Mouse (Mus musculus): ENCODE results near the gene Ccnk. TPM values are rescaled to one million over a fixed set of nuclear protein-coding genes. Genes with fewer than 3 reads are reported as not detected.

The Ccnk gene
- polyA plus RNA-seq, 1 experiment from 2014 or later = 2.2 TPM

DNA sequence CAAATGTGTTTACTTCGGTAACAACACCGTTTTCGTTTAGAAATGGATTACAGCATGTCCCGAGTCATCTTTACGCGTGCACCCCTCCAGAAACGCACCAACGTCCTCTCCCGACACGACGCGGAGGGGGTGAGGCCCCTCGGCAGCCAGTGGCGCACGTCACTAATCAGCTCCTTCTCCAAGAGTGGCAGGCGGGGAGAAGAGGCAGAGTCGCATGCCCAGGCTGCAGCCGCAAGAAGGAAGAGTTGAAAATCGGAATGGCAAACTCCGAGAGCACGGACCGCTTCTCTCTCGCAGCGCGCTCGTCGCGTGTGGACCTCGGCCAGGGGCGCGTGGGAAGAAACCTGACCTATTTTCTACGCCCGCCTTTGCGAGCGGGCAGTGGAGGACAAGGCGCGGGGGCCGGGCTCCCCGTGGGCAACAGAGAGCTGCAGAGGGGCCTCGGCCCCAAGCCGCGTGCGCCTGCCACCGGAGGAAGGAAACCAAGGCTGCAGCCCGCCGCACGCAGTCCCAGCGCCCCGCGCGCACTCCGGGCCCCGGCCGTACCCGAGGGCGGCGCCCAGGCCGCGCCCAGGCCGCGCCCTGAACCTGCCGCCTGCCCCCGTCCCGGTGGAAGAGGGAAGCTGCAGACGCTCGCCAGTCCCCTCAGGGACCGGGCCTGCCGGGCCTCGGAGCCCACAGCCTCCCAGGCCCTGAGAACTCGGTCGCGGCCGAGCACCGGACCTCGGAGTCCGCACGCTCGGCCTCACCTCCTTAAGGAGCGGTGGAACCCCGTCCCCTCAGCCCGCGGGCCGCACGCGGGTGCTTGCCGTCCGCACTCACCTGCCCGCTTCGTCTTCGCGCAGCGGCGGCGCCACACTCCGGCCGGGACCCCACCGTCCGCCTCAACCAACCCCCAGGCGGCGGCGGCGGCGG lies 791 bp upstream of the Ccnk start:
- H3K4me2 ChIP-seq (ENCODE audit: low read length) = peak overlapping the region; percentile 84
- H3K27me3 ChIP-seq (ENCODE audit: control insufficient read depth, insufficient read depth, low read depth, low read length) = no peaks in the 10 kb centered on the region
- 0 out of 2 replicates have a peak, but pooled peaks cover 3% of the 10 kb centered on the region for H3K36me3 ChIP-seq (ENCODE audit: control insufficient read depth, insufficient read depth, low read length)
- under 1% methylated on average over 91 of the region's 103 CpGs for WGBS
- H3K27ac ChIP-seq (ENCODE audit: low read length) = peak overlapping the region; percentile 73
- peak overlapping the region; percentile 89 for H3K9ac ChIP-seq (ENCODE audit: low read depth, low read length)
- peak; percentile 64 for ATAC-seq
- peaks cover 25% of the 10 kb centered on the region for H3K4me1 ChIP-seq (ENCODE audit: control insufficient read depth, insufficient read depth, low read length)
- H3K4me3 ChIP-seq (ENCODE audit: low read depth, low read length) = peak overlapping the region; percentile 97
- H3K9me3 ChIP-seq (replicated peaks; ENCODE audit: control insufficient read depth, low read length, poor library complexity, severe bottlenecking) = no peaks in the 10 kb centered on the region

DNA sequence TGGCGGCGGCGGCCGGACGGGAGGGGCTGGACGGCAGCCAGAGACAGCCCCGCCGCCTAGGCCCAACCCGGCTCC lies 296 bp upstream of the Ccnk start, which contains the start of gene Setd3:
TSS of gene Setd3 (minus strand) at position 69 of the 75 bp plus-strand sequence.
- no peaks in the 10 kb centered on the region for H3K9me3 ChIP-seq (replicated peaks; ENCODE audit: control insufficient read depth, low read length, poor library complexity, severe bottlenecking)
- H3K4me3 ChIP-seq (ENCODE audit: low read depth, low read length) = peak within 1 kb of the TSS; percentile 97
- peak within 1 kb of the TSS; percentile 89 for H3K9ac ChIP-seq (ENCODE audit: low read depth, low read length)
- H3K27me3 ChIP-seq (ENCODE audit: control insufficient read depth, insufficient read depth, low read depth, low read length) = no peaks in the 10 kb centered on the region
- peak within 1 kb of the TSS; percentile 95 for H3K4me2 ChIP-seq (ENCODE audit: low read length)
- H3K4me1 ChIP-seq (ENCODE audit: control insufficient read depth, insufficient read depth, low read length) = peaks cover 25% of the 10 kb centered on the region
- no peak for ATAC-seq
- H3K36me3 ChIP-seq (ENCODE audit: control insufficient read depth, insufficient read depth, low read length) = 0 out of 2 replicates have a peak, but pooled peaks cover 3% of the 10 kb centered on the region
- 3% methylated on average over 5 of the region's 9 CpGs for WGBS
- peak within 1 kb of the TSS; percentile 82 for H3K27ac ChIP-seq (ENCODE audit: low read length)

DNA sequence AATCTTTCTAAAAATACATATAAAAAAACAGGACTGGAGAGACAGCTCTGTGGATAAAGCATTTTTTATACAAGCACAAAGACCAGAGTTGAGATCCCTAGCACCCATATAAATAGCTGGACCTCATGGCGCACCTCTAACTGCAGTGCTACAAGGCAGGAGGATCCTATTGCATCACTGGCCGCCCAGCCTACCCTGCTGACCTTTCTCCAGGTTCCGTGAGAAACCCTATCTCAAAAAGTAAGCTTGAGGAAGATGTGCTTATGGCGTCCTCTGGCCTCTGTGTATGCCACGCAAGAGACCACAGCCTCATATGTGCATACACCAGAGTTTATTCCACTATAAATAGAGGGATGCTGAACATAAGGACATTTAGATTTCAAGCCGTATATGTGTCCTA lies 2.3 kb downstream of the Ccnk start:
- H3K27me3 ChIP-seq (ENCODE audit: control insufficient read depth, insufficient read depth, low read depth, low read length) = no peaks in the 10 kb centered on the region
- H3K9me3 ChIP-seq (replicated peaks; ENCODE audit: control insufficient read depth, low read length, poor library complexity, severe bottlenecking) = no peaks in the 10 kb centered on the region
- no peak overlapping the region for H3K4me2 ChIP-seq (ENCODE audit: low read length)
- H3K9ac ChIP-seq (ENCODE audit: low read depth, low read length) = no peak overlapping the region
- WGBS = 98% methylated on average over 6 of the region's 6 CpGs
- no peak for ATAC-seq
- no peak overlapping the region for H3K4me3 ChIP-seq (ENCODE audit: low read depth, low read length)
- H3K36me3 ChIP-seq (ENCODE audit: control insufficient read depth, insufficient read depth, low read length) = peaks cover 7% of the 10 kb centered on the region
- peaks cover 22% of the 10 kb centered on the region for H3K4me1 ChIP-seq (ENCODE audit: control insufficient read depth, insufficient read depth, low read length)
- H3K27ac ChIP-seq (ENCODE audit: low read length) = no peak overlapping the region

DNA sequence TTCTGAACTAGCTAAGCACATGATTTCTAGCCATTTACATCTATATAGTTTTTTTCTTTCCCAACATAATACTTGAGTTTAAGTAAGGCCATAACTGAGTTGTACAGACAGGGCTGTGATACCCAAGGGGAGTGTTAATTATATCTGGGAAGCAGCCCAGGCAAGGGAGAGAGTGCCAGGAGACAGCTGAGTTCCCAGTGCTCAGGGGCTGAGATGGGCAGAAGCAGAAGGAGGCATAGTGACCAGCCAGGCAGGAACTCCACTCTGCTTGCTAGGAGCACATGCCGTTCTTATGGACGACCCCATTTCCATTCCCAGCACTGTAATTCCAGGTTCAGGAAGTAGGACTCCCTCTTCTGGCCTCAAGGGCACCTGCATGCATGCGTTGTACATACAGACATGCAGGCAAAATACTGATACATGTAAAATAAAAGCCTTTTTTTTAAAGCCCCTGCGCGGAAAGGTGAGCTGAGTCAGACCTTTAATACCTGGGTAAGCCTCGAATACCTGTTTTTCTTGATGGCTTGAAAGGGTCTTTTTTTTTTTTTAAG lies 8.2 kb downstream of the Ccnk start:
- peaks cover 27% of the 10 kb centered on the region for H3K36me3 ChIP-seq (ENCODE audit: control insufficient read depth, insufficient read depth, low read length)
- 93% methylated on average over 6 of the region's 6 CpGs for WGBS
- H3K9ac ChIP-seq (ENCODE audit: low read depth, low read length) = no peak overlapping the region

DNA sequence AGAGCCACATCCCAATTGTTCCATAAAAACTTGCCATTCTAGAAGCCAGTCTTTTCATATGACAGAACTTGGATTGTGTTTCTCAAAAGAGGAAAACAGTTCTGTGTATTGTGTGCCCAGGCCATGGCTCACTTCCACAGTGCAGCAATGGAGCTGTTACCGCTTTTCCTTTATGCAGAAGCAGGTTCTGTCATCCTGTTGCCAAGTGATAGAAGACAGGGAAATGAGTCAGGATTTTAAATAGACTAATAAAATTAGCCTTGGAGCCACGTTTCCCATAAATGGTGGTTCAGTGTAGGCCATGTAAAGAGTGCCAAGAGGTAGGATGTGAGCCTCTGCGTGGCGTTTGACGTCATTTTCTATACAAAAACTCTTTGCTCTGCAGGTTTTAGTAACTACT lies 14.5 kb downstream of the Ccnk start:
- 94% methylated on average over 5 of the region's 5 CpGs for WGBS
- no peak for ATAC-seq
- no peaks in the 10 kb centered on the region for H3K9me3 ChIP-seq (replicated peaks; ENCODE audit: control insufficient read depth, low read length, poor library complexity, severe bottlenecking)

More for the DNA sequence above, 8.2 kb downstream of the Ccnk start:
- no peak overlapping the region for H3K4me2 ChIP-seq (ENCODE audit: low read length)
- no peaks in the 10 kb centered on the region for H3K9me3 ChIP-seq (replicated peaks; ENCODE audit: control insufficient read depth, low read length, poor library complexity, severe bottlenecking)
- H3K27me3 ChIP-seq (ENCODE audit: control insufficient read depth, insufficient read depth, low read depth, low read length) = no peaks in the 10 kb centered on the region
- no peak for ATAC-seq
- H3K4me3 ChIP-seq (ENCODE audit: low read depth, low read length) = no peak overlapping the region
- H3K27ac ChIP-seq (ENCODE audit: low read length) = no peak overlapping the region
- no peaks in the 10 kb centered on the region for H3K4me1 ChIP-seq (ENCODE audit: control insufficient read depth, insufficient read depth, low read length)

DNA sequence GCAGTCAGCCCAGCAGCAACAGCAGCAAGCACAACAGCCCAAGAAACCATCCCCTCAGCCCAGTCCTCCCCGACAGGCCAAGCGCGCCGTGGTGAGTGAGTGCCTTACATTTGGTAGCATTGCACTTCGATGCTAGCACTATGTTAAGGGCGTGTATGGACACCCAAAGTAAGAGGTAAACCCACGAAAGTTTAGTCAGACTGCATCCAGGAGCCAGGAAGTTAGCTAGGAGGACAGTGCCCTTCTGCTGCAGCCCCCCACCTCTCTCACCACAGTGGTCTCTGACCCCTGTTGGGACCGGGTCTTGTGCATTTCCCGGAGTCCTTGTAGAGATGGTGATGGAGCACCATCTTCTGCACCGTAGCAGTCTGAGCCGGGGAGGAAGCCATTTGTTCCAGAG lies 16.4 kb downstream of the Ccnk start:
- 95% methylated on average over 11 of the region's 11 CpGs for WGBS
- Histone ChIP-seq H3K4me3 (ENCODE audit: low read depth, low read length) (no peak overlapping the region), H3K27ac (ENCODE audit: low read length) (no peak overlapping the region), H3K9ac (ENCODE audit: low read depth, low read length) (no peak overlapping the region), H3K4me2 (ENCODE audit: low read length) (no peak overlapping the region), H3K4me1 (ENCODE audit: control insufficient read depth, insufficient read depth, low read length) (no peaks in the 10 kb centered on the region), H3K27me3 (ENCODE audit: control insufficient read depth, insufficient read depth, low read depth, low read length) (no peaks in the 10 kb centered on the region), H3K9me3 (replicated peaks; ENCODE audit: control insufficient read depth, low read length, poor library complexity, severe bottlenecking) (no peaks in the 10 kb centered on the region), H3K36me3 (ENCODE audit: control insufficient read depth, insufficient read depth, low read length) (peaks cover 35% of the 10 kb centered on the region)
- no peak for ATAC-seq

More for the DNA sequence above, 14.5 kb downstream of the Ccnk start:
- Histone ChIP-seq H3K4me3 (ENCODE audit: low read depth, low read length) (no peak overlapping the region), H3K4me2 (ENCODE audit: low read length) (no peak overlapping the region), H3K36me3 (ENCODE audit: control insufficient read depth, insufficient read depth, low read length) (peaks cover 35% of the 10 kb centered on the region), H3K9ac (ENCODE audit: low read depth, low read length) (no peak overlapping the region), H3K4me1 (ENCODE audit: control insufficient read depth, insufficient read depth, low read length) (no peaks in the 10 kb centered on the region), H3K27me3 (ENCODE audit: control insufficient read depth, insufficient read depth, low read depth, low read length) (no peaks in the 10 kb centered on the region), H3K27ac (ENCODE audit: low read length) (no peak overlapping the region)

DNA sequence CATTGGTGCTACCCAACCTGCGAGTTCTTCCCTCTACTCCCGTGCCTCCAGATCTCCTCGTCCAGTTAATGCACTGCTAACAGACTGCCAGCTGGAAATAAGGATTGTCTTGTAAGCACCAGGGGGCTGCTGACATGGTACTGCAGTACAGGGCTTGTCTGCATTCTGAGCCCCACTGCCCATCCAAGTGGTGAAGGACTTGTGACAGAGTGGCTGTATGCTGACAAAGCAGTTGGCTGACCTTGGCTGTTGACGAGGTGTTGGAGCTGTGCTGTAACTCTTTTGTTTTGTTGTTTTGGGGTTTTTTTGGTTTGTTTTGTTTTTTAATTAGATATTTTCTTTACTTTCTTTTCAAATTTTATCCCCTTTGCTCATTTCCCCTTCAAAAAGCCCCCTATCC lies 19.1 kb downstream of the Ccnk start:
- 84% methylated on average over 4 of the region's 4 CpGs for WGBS
- ATAC-seq = no peak
- Histone ChIP-seq H3K36me3 (ENCODE audit: control insufficient read depth, insufficient read depth, low read length) (peaks cover 36% of the 10 kb centered on the region), H3K4me2 (ENCODE audit: low read length) (no peak overlapping the region), H3K4me3 (ENCODE audit: low read depth, low read length) (no peak overlapping the region), H3K9me3 (replicated peaks; ENCODE audit: control insufficient read depth, low read length, poor library complexity, severe bottlenecking) (no peaks in the 10 kb centered on the region), H3K9ac (ENCODE audit: low read depth, low read length) (no peak overlapping the region), H3K27me3 (ENCODE audit: control insufficient read depth, insufficient read depth, low read depth, low read length) (no peaks in the 10 kb centered on the region), H3K27ac (ENCODE audit: low read length) (no peak overlapping the region), H3K4me1 (ENCODE audit: control insufficient read depth, insufficient read depth, low read length) (no peaks in the 10 kb centered on the region)

DNA sequence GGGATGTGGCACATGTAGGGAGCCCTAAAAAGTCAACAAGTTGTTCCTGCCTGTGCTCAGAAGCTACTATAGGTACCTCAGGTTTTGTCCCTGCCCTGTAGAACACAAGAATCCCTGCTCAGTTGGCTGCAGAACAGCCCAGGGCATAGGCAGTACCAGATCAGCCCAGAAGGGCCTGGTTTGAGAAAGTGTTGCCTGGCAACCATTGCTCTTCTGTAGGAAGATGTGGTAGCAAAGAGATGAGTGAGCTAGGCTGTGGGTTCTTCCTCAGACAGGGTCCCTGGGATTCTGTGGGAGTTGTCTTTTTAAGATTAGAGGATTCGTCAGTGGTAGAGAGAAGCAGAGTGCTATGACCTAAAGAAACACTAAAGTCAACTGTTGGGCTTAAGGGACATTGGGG lies 20.7 kb downstream of the Ccnk start:
- Histone ChIP-seq H3K36me3 (ENCODE audit: control insufficient read depth, insufficient read depth, low read length) (peaks cover 34% of the 10 kb centered on the region), H3K9me3 (replicated peaks; ENCODE audit: control insufficient read depth, low read length, poor library complexity, severe bottlenecking) (no peaks in the 10 kb centered on the region), H3K9ac (ENCODE audit: low read depth, low read length) (no peak overlapping the region), H3K27ac (ENCODE audit: low read length) (no peak overlapping the region), H3K4me2 (ENCODE audit: low read length) (no peak overlapping the region), H3K27me3 (ENCODE audit: control insufficient read depth, insufficient read depth, low read depth, low read length) (no peaks in the 10 kb centered on the region), H3K4me1 (ENCODE audit: control insufficient read depth, insufficient read depth, low read length) (no peaks in the 10 kb centered on the region), H3K4me3 (ENCODE audit: low read depth, low read length) (no peak overlapping the region)
- 100% methylated on average over 1 of the region's 1 CpGs for WGBS
- ATAC-seq = no peak

DNA sequence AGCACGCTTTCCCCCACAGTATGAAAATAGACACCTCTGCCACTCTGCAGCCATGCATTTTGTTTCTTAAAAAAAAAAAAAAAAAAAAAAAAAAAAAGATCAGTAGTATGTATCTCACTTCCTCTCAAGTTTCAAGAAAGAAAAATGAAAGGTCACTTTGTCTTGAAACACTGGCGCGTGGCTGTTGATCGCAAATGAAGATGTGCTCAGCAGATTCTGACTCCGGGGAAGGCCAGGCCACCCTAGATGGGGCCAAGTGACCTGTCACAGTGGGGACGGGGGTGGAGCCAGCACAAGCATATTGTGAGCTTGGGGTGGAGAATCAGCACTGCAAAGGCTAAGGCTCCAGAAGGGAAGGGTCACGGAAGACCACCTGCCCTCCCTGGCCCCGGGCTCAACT lies 24.5 kb downstream of the Ccnk start:
- Histone ChIP-seq H3K4me2 (ENCODE audit: low read length) (no peak overlapping the region), H3K27ac (ENCODE audit: low read length) (no peak overlapping the region), H3K27me3 (ENCODE audit: control insufficient read depth, insufficient read depth, low read depth, low read length) (no peaks in the 10 kb centered on the region), H3K9me3 (replicated peaks; ENCODE audit: control insufficient read depth, low read length, poor library complexity, severe bottlenecking) (no peaks in the 10 kb centered on the region), H3K9ac (ENCODE audit: low read depth, low read length) (no peak overlapping the region), H3K36me3 (ENCODE audit: control insufficient read depth, insufficient read depth, low read length) (peaks cover 25% of the 10 kb centered on the region), H3K4me3 (ENCODE audit: low read depth, low read length) (no peak overlapping the region), H3K4me1 (ENCODE audit: control insufficient read depth, insufficient read depth, low read length) (no peaks in the 10 kb centered on the region)
- WGBS = 67% methylated on average over 8 of the region's 8 CpGs
- ATAC-seq = no peak
